Mouse (Mus musculus) gonadal fat pad, adult 2 months (tissue): ENCODE data around the gene Mtg1. TPM values are rescaled to one million over a fixed set of nuclear protein-coding genes. Genes with fewer than 3 reads are reported as not detected.

Experiments
- DNase-seq: peaks from one replicate; pipeline ENCODE4 v3.0.0-alpha.2; 2012; ENCODE audit warnings: low read depth
- polyA plus RNA-seq: library from polyadenylated mRNA; depleted of rRNA; stranded (reverse); fragments of >200 nt; gene quantifications from 2 replicates; pipeline ENCODE4 v1.2.3, GENCODE M21; 2012; rRNA removed

Gene Mtg1
- polyA plus RNA-seq, 1 experiment = 56.7 TPM

- DNase-seq = no peak
These were observed 51.3 kb downstream of the Mtg1 start for GRCm38 (mm10) chr7:140188391-140189328.

GRCm38 (mm10) chr7:140190435-140190834, 53.1 kb downstream of the Mtg1 start:
- DNase-seq = no peak

- DNase-seq = no peak
These were observed 55.1 kb downstream of the Mtg1 start for GRCm38 (mm10) chr7:140192445-140192844.

GRCm38 (mm10) chr7:140192851-140193250, 55.5 kb downstream of the Mtg1 start:
- no peak for DNase-seq

GRCm38 (mm10) chr7:140194031-140194430, 56.7 kb downstream of the Mtg1 start:
- no peak for DNase-seq

- DNase-seq = no peak
These were observed 58.6 kb downstream of the Mtg1 start for GRCm38 (mm10) chr7:140196002-140196401.

Other genes starting within 250 kb of the Mtg1 start
- gene Kndc1, start 242.9 kb upstream of the Mtg1 start, polyA plus RNA-seq = 0.80 and 1.5 TPM in 2 replicates
- 0.16 TPM in 1 of 2 replicates, not detected in the other for gene Utf1, start 193.8 kb upstream of the Mtg1 start, polyA plus RNA-seq
- 1.5 and 2.0 TPM in 2 replicates for gene 6430531B16Rik, start 158.8 kb upstream of the Mtg1 start, polyA plus RNA-seq
- 7.1 and 8.8 TPM in 2 replicates for gene Adam8, start 145.0 kb upstream of the Mtg1 start, polyA plus RNA-seq
- gene Zfp511, start 101.2 kb upstream of the Mtg1 start, polyA plus RNA-seq = 46.2 and 50.7 TPM in 2 replicates
- 24.7 and 25.9 TPM in 2 replicates for gene Tubgcp2, start 100.9 kb upstream of the Mtg1 start, polyA plus RNA-seq
- gene Msx3, start 88.5 kb upstream of the Mtg1 start, polyA plus RNA-seq = 0.09 TPM in 1 of 2 replicates, not detected in the other
- 0.19 and 1.5 TPM in 2 replicates for gene Caly, start 55.0 kb upstream of the Mtg1 start, polyA plus RNA-seq
- not detected in 2 replicates for gene Prap1, start 44.2 kb upstream of the Mtg1 start, polyA plus RNA-seq
- gene Fuom, start 35.1 kb upstream of the Mtg1 start, polyA plus RNA-seq = 33.3 and 37.9 TPM in 2 replicates
- gene Paox, start 21.8 kb upstream of the Mtg1 start, polyA plus RNA-seq = 16.0 and 18.0 TPM in 2 replicates
- 190 and 200 TPM in 2 replicates for gene Echs1, start 21.1 kb upstream of the Mtg1 start, polyA plus RNA-seq
- 0.70 and 0.72 TPM in 2 replicates for gene Sprn, start 17.3 kb downstream of the Mtg1 start, polyA plus RNA-seq
- not detected in 2 replicates for gene Olfr522, start 27.2 kb downstream of the Mtg1 start, polyA plus RNA-seq
- gene Olfr523, start 35.7 kb downstream of the Mtg1 start, polyA plus RNA-seq = 0.08 TPM in 1 of 2 replicates, not detected in the other
- not detected in 2 replicates for gene Olfr524, start 68.4 kb downstream of the Mtg1 start, polyA plus RNA-seq
- 0.42 and 0.72 TPM in 2 replicates for gene Cd163l1, start 80.7 kb downstream of the Mtg1 start, polyA plus RNA-seq
- gene 5830411N06Rik, start 109.7 kb downstream of the Mtg1 start, polyA plus RNA-seq = 0.13 and 0.14 TPM in 2 replicates
- not detected in 2 replicates for gene Olfr525, start 183.3 kb downstream of the Mtg1 start, polyA plus RNA-seq
- gene Olfr527, start 196.5 kb downstream of the Mtg1 start, polyA plus RNA-seq = not detected in 2 replicates
- not detected in 2 replicates for gene Olfr60, start 224.1 kb downstream of the Mtg1 start, polyA plus RNA-seq
- not detected in 2 replicates for gene Olfr530, start 238.8 kb downstream of the Mtg1 start, polyA plus RNA-seq